Mouse (Mus musculus): ENCODE measurements around the gene Nav2. TPM values are rescaled to one million over a fixed set of nuclear protein-coding genes. Genes with fewer than 3 reads are reported as not detected.

Nav2 gene
- polyA plus RNA-seq, 1 experiment: 28.3 TPM

DNA sequence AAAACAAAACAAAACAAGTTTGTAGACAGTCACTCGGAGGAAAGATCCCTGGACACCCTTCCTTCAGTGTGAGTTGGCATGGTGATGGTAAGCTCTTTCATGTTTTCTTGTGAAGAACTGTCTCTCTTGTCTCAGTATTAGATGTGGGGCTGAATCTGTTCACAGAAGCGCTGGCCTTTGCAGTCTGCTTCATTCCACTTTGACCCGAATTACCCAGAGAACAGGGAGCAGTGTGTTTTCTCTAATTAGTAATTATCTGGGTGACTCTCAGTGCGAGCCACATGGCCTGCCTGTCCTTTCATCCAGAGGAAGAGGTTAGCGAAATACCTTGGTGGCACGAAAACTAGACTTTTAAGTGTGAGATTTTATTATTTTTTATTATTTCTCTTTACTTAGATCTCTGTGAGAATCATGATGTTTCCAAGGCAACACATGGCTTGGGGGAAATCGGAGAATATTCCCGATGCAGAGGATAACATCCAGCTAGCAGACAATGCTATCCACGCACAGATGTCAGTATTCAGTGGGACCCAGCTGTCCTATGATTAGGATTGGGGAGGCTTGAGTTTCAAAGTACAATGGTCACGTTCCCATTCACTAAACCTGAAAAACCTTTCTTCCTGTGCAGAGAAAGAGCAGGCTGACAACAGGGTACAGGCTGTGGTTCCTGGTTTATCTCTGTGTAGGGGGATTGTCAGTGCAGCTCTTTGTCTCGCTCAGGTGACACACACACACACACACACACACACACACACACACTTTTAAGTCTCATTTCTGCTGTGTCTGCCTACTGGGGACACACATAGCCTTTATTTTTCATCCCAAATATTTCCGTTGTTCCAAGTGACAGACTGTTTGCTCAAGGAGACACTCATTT lies 6.4 kb downstream of the Nav2 start:
- no peak for TF ChIP-seq POLR2A (IDR thresholded peaks at IDR 0.05; ENCODE audit: borderline replicate concordance, extremely low read depth, insufficient read depth, insufficient read length, poor library complexity, severe bottlenecking)
- no peak for TF ChIP-seq CTCF (IDR thresholded peaks at IDR 0.05; ENCODE audit: borderline replicate concordance, extremely low read depth, insufficient read depth, insufficient read length)
- DNase-seq (ENCODE audit: low read depth): peak; percentile 66

DNA sequence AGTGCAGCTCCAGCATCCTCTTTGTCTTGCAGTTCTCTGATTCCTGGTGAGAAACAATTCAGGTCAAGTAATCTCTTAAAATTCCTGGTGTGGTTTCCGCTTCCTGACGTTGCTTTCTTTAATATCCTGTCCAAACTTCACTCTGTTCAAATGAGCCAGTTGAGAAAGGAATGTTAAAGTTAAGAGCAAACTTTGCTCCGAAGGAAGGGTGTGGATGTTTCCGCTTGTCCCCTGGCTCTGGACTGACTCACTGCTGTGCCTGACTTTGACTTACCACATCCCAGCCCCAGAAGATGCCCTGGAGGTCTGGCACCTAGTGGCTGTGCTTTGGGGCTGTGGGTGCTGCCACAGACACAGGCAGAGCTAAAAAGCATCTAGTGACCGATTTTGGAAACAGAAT lies 8.9 kb downstream of the Nav2 start:
- no peak for DNase-seq (ENCODE audit: low read depth)
- TF ChIP-seq POLR2A (IDR thresholded peaks at IDR 0.05; ENCODE audit: borderline replicate concordance, extremely low read depth, insufficient read depth, insufficient read length, poor library complexity, severe bottlenecking) (no peak), CTCF (IDR thresholded peaks at IDR 0.05; ENCODE audit: borderline replicate concordance, extremely low read depth, insufficient read depth, insufficient read length) (no peak)

DNA sequence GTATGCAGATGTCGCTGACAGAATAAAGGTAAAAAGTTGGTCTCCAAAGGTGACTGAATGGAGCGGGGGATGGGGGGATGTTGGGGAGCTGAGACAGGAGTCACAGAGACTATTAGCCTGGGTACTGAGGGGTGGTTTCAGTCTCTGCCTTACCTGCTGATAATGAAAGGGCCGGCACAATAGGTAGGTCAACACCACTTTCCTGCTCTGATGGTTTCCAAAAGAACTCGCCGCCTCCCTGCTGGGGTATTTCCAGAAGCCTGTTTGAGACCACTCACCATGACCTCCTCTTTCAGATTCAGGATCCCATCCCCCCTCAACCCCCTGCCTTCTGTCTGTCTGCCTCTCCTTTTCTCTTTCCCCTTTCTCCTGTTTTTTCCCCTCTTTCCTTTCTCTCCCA lies 9.5 kb downstream of the Nav2 start:
- TF ChIP-seq CTCF (IDR thresholded peaks at IDR 0.05; ENCODE audit: borderline replicate concordance, extremely low read depth, insufficient read depth, insufficient read length) (no peak), POLR2A (IDR thresholded peaks at IDR 0.05; ENCODE audit: borderline replicate concordance, extremely low read depth, insufficient read depth, insufficient read length, poor library complexity, severe bottlenecking) (no peak)
- no peak for DNase-seq (ENCODE audit: low read depth)

DNA sequence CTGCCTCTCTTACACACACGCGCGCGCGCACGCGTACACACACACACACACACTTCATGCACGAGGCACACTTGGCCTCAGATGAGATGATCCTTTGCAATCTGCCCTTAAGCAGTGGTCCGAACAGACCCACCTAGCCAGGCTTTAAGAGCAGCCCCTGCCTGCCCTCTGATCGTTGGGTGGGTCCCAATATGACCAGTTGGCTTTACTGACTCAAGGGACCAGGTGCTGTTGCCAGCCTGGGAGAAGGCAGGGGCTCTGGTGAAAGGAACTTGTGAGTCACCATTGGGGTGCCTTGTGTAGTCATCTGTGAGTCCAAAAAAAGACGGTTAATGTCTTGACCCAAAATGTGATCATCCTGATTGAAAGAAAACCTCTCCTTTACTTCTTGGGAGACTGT lies 9.9 kb downstream of the Nav2 start:
- TF ChIP-seq POLR2A (IDR thresholded peaks at IDR 0.05; ENCODE audit: borderline replicate concordance, extremely low read depth, insufficient read depth, insufficient read length, poor library complexity, severe bottlenecking): no peak
- no peak for TF ChIP-seq CTCF (IDR thresholded peaks at IDR 0.05; ENCODE audit: borderline replicate concordance, extremely low read depth, insufficient read depth, insufficient read length)
- DNase-seq (ENCODE audit: low read depth): no peak

DNA sequence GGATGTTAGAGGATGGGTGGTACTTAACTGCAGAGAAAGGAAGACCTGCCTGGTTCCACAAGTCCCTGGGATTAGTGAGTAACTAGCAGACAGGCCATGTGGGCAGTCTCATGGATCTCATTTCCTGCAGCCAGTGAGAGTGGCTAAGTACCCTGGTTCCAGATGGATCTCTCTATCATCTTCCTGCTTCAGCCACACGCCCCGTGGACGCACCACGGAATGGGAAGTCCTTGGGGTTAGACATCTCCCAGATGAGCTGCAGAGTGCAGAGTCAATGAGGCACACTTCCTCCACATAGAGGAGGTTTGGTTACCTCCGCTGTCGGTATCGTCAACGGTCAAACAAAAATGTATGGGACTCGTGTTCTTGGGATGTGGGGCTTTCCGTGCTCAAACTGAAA lies 15.1 kb downstream of the Nav2 start:
- DNase-seq (ENCODE audit: low read depth): no peak
- TF ChIP-seq CTCF (IDR thresholded peaks at IDR 0.05; ENCODE audit: borderline replicate concordance, extremely low read depth, insufficient read depth, insufficient read length) (no peak), POLR2A (IDR thresholded peaks at IDR 0.05; ENCODE audit: borderline replicate concordance, extremely low read depth, insufficient read depth, insufficient read length, poor library complexity, severe bottlenecking) (no peak)

DNA sequence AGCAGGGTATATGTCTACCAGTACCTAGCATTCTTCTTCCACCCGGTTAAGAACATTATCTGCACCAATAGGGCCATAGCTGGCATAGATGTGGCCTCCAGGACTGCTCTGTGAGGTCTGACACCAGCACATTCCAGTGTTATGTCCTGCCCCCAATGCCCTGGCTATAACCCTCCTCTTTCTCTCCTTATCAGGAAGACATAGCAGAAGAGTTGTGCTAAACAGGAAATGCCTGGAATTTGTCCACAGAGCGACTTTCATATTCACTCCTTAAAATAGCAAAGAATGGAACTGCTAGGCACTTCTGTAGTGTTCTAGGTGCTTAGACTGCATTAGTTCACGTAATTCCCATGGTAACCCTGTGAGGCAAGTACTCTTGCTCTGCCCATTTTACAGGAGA lies 16.7 kb downstream of the Nav2 start:
- no peak for DNase-seq (ENCODE audit: low read depth)
- TF ChIP-seq CTCF (IDR thresholded peaks at IDR 0.05; ENCODE audit: borderline replicate concordance, extremely low read depth, insufficient read depth, insufficient read length): no peak
- no peak for TF ChIP-seq POLR2A (IDR thresholded peaks at IDR 0.05; ENCODE audit: borderline replicate concordance, extremely low read depth, insufficient read depth, insufficient read length, poor library complexity, severe bottlenecking)

DNA sequence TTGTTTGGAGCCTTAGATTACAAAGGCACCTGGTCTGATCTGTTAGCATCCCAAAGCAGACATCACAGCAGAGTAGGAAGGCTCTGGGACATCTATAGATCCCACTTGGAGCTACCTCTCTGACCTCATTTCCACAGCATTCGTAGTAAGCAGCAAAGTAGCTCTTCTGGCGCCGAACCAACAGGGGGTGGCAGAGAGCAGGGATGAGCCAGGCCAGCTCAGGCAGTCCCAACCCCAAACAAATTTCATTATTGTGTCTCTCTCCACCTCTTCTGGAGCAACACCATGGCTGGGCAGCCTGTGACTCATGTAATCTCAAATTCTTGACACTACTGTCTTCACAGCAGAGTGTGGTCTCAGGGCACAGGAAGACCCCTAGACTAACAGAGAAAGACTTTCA lies 19.8 kb downstream of the Nav2 start:
- peak; percentile 69 for DNase-seq (ENCODE audit: low read depth)
- TF ChIP-seq CTCF (IDR thresholded peaks at IDR 0.05; ENCODE audit: borderline replicate concordance, extremely low read depth, insufficient read depth, insufficient read length) (peak; percentile 88), POLR2A (IDR thresholded peaks at IDR 0.05; ENCODE audit: borderline replicate concordance, extremely low read depth, insufficient read depth, insufficient read length, poor library complexity, severe bottlenecking) (no peak)

DNA sequence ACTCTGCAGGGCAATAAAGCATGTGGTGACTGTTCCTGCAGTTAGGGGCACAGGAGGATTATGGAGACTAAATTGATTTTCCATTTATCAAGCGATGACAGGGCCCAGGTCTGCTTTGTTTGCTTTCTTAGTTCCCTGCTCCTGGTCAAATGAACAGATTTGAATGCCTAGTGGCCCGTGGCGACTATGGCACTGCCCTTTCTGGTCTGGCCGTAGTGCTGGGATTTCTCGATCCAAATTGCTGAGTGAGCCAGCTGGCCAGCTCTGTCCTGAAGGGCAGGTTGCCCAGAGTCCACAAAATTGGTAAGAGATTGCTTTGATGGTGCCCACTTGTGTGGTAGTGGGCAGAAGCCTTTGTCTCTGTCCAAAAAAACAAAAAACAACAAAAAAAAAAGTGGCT lies 21.9 kb downstream of the Nav2 start:
- peak; percentile 43 for DNase-seq (ENCODE audit: low read depth)
- TF ChIP-seq POLR2A (IDR thresholded peaks at IDR 0.05; ENCODE audit: borderline replicate concordance, extremely low read depth, insufficient read depth, insufficient read length, poor library complexity, severe bottlenecking) (no peak), CTCF (IDR thresholded peaks at IDR 0.05; ENCODE audit: borderline replicate concordance, extremely low read depth, insufficient read depth, insufficient read length) (no peak)

DNA sequence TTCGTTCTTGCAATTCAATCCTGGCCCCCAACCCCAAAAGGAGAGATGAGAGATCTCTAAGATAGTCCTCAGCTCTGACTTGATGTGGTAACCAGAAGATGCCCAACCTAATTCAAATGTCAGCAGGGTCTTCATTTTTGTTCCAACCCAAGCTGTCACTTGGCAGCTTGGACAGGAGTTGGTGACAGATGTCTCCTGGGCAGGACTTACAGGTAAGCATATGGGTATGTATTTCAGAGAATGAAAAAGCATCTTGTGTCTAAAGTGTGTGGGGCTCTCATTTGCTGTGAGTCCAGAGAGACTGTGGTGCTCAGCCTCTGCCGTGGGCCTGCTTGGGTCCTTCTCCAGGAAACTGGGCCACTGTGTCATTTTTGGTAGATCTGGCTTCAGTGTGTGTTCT lies 23.6 kb downstream of the Nav2 start:
- TF ChIP-seq CTCF (IDR thresholded peaks at IDR 0.05; ENCODE audit: borderline replicate concordance, extremely low read depth, insufficient read depth, insufficient read length) (no peak), POLR2A (IDR thresholded peaks at IDR 0.05; ENCODE audit: borderline replicate concordance, extremely low read depth, insufficient read depth, insufficient read length, poor library complexity, severe bottlenecking) (no peak)
- DNase-seq (ENCODE audit: low read depth): no peak

DNA sequence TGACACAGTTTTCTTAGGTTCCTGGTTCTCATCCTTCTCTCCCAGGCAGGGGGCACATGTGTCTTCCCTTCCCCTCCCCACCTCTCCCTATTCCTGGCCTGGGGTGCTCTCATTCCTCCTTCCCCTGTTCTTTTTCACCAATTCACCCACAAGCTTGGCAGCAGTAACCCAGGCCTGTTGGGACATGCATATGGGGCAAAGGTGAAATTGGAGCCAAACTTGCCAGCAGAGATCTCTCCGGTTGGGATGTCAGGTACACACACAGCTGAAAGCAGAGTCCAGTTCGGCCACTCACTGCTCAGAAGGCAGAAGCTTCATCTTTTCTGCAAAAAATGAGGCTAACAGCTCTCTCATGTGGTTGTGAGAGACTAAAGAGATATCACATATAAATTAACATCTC lies 26.3 kb downstream of the Nav2 start:
- DNase-seq (ENCODE audit: low read depth): no peak
- TF ChIP-seq CTCF (IDR thresholded peaks at IDR 0.05; ENCODE audit: borderline replicate concordance, extremely low read depth, insufficient read depth, insufficient read length): no peak
- no peak for TF ChIP-seq POLR2A (IDR thresholded peaks at IDR 0.05; ENCODE audit: borderline replicate concordance, extremely low read depth, insufficient read depth, insufficient read length, poor library complexity, severe bottlenecking)

DNA sequence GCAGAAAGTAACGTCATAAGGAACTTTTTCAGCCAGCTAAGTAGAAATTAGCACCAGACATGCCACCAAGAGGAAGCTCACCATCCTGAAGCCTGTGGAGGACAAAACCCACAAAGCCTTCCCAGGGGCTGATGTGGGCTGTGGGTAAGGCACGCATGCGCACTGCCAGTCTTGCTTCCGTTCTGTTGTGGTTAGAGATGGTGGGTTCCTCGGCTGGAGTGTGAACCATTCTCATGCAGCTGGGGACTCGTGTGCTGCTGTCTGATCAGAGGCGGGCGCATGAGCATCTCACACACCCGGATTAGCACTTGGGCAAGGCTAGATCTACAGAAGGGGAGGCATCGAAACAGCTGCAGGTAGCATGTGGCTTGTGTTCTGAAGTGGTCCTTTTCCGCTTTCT lies 29.0 kb downstream of the Nav2 start:
- DNase-seq (ENCODE audit: low read depth): no peak
- TF ChIP-seq POLR2A (IDR thresholded peaks at IDR 0.05; ENCODE audit: borderline replicate concordance, extremely low read depth, insufficient read depth, insufficient read length, poor library complexity, severe bottlenecking): no peak

DNA sequence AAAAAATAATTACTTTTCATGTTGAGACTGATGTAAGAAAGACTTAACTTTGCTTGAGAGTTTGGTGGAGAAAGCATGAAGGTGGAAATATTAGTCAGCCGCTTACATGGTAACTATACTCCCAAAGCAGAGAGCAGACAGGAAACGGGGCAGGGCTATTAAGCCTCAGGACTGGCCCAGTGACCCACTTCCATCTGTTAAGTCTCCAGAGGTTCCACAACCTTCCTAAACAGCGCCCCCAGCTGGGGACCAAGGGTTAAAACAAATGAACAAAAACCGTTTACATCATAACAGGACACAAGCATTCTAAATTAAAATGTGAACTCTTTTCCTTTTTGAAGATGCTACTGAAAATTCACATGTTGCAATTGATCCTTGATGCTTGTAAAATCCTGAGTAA lies 29.7 kb downstream of the Nav2 start:
- TF ChIP-seq CTCF (IDR thresholded peaks at IDR 0.05; ENCODE audit: borderline replicate concordance, extremely low read depth, insufficient read depth, insufficient read length) (0 out of 2 replicates have a peak, but pooled peaks have one; percentile 3), POLR2A (IDR thresholded peaks at IDR 0.05; ENCODE audit: borderline replicate concordance, extremely low read depth, insufficient read depth, insufficient read length, poor library complexity, severe bottlenecking) (no peak)
- peak; percentile 26 for DNase-seq (ENCODE audit: low read depth)
